Mouse (Mus musculus): ENCODE measurements around the gene Plpp1.

DNA sequence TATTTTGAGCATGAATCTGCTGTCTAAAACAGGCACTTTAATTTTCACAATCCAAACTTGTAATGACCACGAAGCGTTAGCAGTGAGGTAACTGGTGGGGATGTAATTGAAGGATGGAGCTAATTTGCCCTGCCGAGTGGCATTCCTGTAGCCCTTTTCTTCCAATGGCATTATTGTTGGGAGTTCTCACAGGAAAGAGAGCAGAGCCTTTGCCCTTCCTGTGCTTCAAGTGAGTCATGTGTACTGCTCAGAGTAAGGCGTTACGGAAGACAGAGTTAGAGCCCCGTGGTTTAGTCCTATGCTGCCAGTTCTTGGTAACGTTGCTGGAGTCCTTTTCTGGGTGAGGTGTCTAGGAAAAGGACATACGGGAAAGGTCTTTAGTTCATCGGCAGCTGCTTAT is 10.2 kb downstream of the Plpp1 start:
- TF ChIP-seq POLR2A (IDR thresholded peaks at IDR 0.05; ENCODE audit: control insufficient read depth, extremely low read depth, insufficient read depth, low read length, poor library complexity) (no peak), CTCF (IDR thresholded peaks at IDR 0.05; ENCODE audit: borderline replicate concordance, control insufficient read depth, extremely low read depth, insufficient read depth, low read length, poor library complexity) (no peak)
